Mouse (Mus musculus) myocyte (in vitro differentiated cells): ENCODE data around the gene Bcas3.

ENCODE experiments used
- MAX ChIP-seq: IDR thresholded peaks from one replicate; pipeline ENCODE4 v1.6.1; 2011; ENCODE audit warnings: low read depth, mild to moderate bottlenecking, control low read depth
- MYOG ChIP-seq, 3 experiments: IDR thresholded peaks; one replicate each; pipeline ENCODE4 v1.6.1; 2011; ENCODE audit warnings: control low read depth in 2 of 3, low read depth in 2 of 3, mild to moderate bottlenecking in 2 of 3; ENCODE audit not compliant: insufficient read length in 2 of 3, control insufficient read depth in 1 of 3, insufficient read depth in 1 of 3
- POLR2A ChIP-seq: IDR thresholded peaks from one replicate; pipeline ENCODE4 v1.6.1; 2011; ENCODE audit warnings: low read depth, mild to moderate bottlenecking, control low read depth, moderate library complexity; ENCODE audit not compliant: insufficient read length
- POLR2AphosphoS2 ChIP-seq: IDR thresholded peaks from one replicate; pipeline ENCODE4 v1.6.1; 2011; ENCODE audit warnings: low read depth, control low read depth; ENCODE audit not compliant: insufficient read length
- REST ChIP-seq: IDR thresholded peaks from one replicate; pipeline ENCODE4 v1.6.1; 2011; ENCODE audit warnings: mild to moderate bottlenecking, control low read depth, moderate library complexity; ENCODE audit not compliant: insufficient read depth, insufficient read length
- TCF12 ChIP-seq: IDR thresholded peaks from one replicate; pipeline ENCODE4 v1.6.1; 2011; ENCODE audit warnings: mild to moderate bottlenecking, control low read depth; ENCODE audit not compliant: poor library complexity, insufficient read depth, severe bottlenecking
- TCF3 ChIP-seq: IDR thresholded peaks from one replicate; pipeline ENCODE4 v1.6.1; 2011; ENCODE audit warnings: low read depth, control low read depth; ENCODE audit not compliant: insufficient read length

DNA sequence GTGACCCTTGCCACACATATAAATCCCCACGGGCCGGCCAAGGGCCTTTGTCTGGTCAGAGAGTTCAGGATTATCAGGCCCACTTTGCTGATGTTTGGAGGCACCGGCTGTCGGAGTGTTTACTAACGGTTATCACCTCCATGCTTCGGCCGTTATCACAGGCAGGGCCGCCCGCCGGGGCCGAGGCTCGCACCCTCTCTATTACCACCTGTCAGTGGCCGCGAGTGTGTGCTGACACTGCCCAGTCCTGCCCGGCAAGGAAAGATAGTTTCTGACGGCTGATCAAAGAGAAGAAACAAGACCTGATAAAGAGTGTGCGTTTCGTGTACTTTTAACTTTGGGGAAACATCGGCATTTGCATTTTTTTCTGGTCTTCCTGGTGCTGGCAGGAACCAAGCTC, 446.9 kb downstream of the Bcas3 start:
- no peak for TF ChIP-seq POLR2A
- TF ChIP-seq POLR2AphosphoS2: no peak
- TF ChIP-seq REST: no peak
- no peak for TF ChIP-seq MYOG (IDR thresholded peaks at IDR 0.05; ENCODE audit: control insufficient read depth in 1 of 3, insufficient read depth in 1 of 3, insufficient read length in 2 of 3, low read depth in 2 of 3)
- no peak for TF ChIP-seq MAX
- TF ChIP-seq TCF3: no peak
- no peak for TF ChIP-seq TCF12
